Mouse (Mus musculus) intestine, embryonic 14.5 days (tissue): ENCODE results near the gene Psip1. TPM values are rescaled to one million over a fixed set of nuclear protein-coding genes. Genes with fewer than 3 reads are reported as not detected.
A peak's percentile ranks its signal among the peaks of the same experiment; 100 is the strongest.

Experiments
- ATAC-seq: fragments of 200-750 bp; cut with Nextera tagmentation; replicated peaks from 2 replicates; pipeline ENCODE4 v1.8.0; 2017; ENCODE audit warnings: low read depth, moderate number of reproducible peaks, moderate TSS enrichment, moderate library complexity; ENCODE audit not compliant: low FRiP score, low TSS enrichment
- DNase-seq: peaks from one replicate; pipeline ENCODE4 v3.0.0-alpha.2; 2018; ENCODE audit warnings: low spot score
- H3K27ac ChIP-seq: fragments of 300-500 bp; sonication (generic); 2 replicates; pipeline ENCODE4 v1.5.1; 2014; ENCODE audit warnings: low read depth, mild to moderate bottlenecking, control low read depth
- H3K27me3 ChIP-seq: fragments of 300-500 bp; sonication (generic); replicated peaks from 2 replicates; pipeline ENCODE4 v1.6.1; 2014; ENCODE audit warnings: low read length, control low read depth; ENCODE audit not compliant: control insufficient read depth, insufficient read depth
- H3K36me3 ChIP-seq: fragments of 300-500 bp; sonication (generic); 2 replicates; pipeline ENCODE4 v1.6.1; 2014; ENCODE audit warnings: low read length, control low read depth; ENCODE audit not compliant: control insufficient read depth, insufficient read depth
- H3K4me1 ChIP-seq: fragments of 300-500 bp; sonication (generic); replicated peaks from 2 replicates; pipeline ENCODE4 v1.6.1; 2014; ENCODE audit warnings: low read length, control low read depth, mixed read lengths; ENCODE audit not compliant: control insufficient read depth, insufficient read depth
- H3K4me2 ChIP-seq: fragments of 300-500 bp; sonication (generic); 2 replicates; pipeline ENCODE4 v1.6.1; 2014; ENCODE audit warnings: low read length
- H3K4me3 ChIP-seq: fragments of 300-500 bp; sonication (generic); 2 replicates; pipeline ENCODE4 v1.5.1; 2014; ENCODE audit warnings: low read depth, low read length, control low read depth, mixed read lengths
- H3K9ac ChIP-seq: fragments of 300-500 bp; sonication (generic); 2 replicates; pipeline ENCODE4 v1.6.1; 2014; ENCODE audit warnings: mild to moderate bottlenecking, low read length
- H3K9me3 ChIP-seq: fragments of 300-500 bp; sonication (generic); 2 replicates; pipeline ENCODE4 v1.6.1; 2016; ENCODE audit warnings: low read length, control low read depth; ENCODE audit not compliant: control insufficient read depth
- WGBS: fragments of 180-500 bp; shearing (Covaris S2); extraction: QIAGEN DNeasy Blood & Tissue Kit; methylation state at CpG from one replicate; pipeline ENCODE4 v1.1.7; 2014; 5-methylcytosine and 5-hydroxymethylcytosine counted together
- polyA plus RNA-seq: library from polyadenylated mRNA; unstranded; fragments of >200 nt; fragmentation: Nextera tagmentation; extraction: Ambion mirVana; gene quantifications from 2 replicates; pipeline ENCODE4 v1.2.1, GENCODE M21; 2014

Gene Psip1
- polyA plus RNA-seq, 1 experiment from 2014 or later = 123 TPM

- Histone ChIP-seq H3K36me3 (peaks cover 43% of the 10 kb centered on the region), H3K9me3 (no peaks in the 10 kb centered on the region), H3K4me1 (peaks cover 8% of the 10 kb centered on the region), H3K9ac (no peak overlapping the region), H3K4me2 (no peak overlapping the region), H3K4me3 (no peak overlapping the region), H3K27me3 (no peaks in the 10 kb centered on the region), H3K27ac (no peak overlapping the region)
- no peak for ATAC-seq
- WGBS = 96% methylated on average over 6 of the region's 6 CpGs
- no peak for DNase-seq
Observed at GRCm38 (mm10) chr4:83423641-83424040, 62.6 kb downstream of the Psip1 start.

GRCm38 (mm10) chr4:83418781-83419180, 67.5 kb downstream of the Psip1 start:
- WGBS = 68% methylated on average over 2 of the region's 2 CpGs
- no peaks in the 10 kb centered on the region for H3K9me3 ChIP-seq
- peak overlapping the region; percentile 60 for H3K4me3 ChIP-seq
- no peak overlapping the region for H3K27ac ChIP-seq
- DNase-seq (no peak), ATAC-seq (no peak)
- peaks cover 18% of the 10 kb centered on the region for H3K36me3 ChIP-seq
- H3K27me3 ChIP-seq = no peaks in the 10 kb centered on the region
- peaks cover 10% of the 10 kb centered on the region for H3K4me1 ChIP-seq
- peak overlapping the region; percentile 66 for H3K9ac ChIP-seq
- H3K4me2 ChIP-seq = peak overlapping the region; percentile 87

- peak overlapping the region; percentile 34 for H3K27ac ChIP-seq
- H3K9ac ChIP-seq = peak overlapping the region; percentile 66
- peaks cover 8% of the 10 kb centered on the region; the same call in 1 of the 2 replicates for H3K36me3 ChIP-seq
- H3K9me3 ChIP-seq = no peaks in the 10 kb centered on the region
- under 1% methylated on average over 30 of the region's 30 CpGs for WGBS
- peak overlapping the region; percentile 60 for H3K4me3 ChIP-seq
- ATAC-seq = peak; percentile 60
- peaks cover 10% of the 10 kb centered on the region for H3K4me1 ChIP-seq
- H3K27me3 ChIP-seq = no peaks in the 10 kb centered on the region
- DNase-seq = no peak
- peak overlapping the region; percentile 87 for H3K4me2 ChIP-seq
Observed at GRCm38 (mm10) chr4:83417820-83418186, 68.5 kb downstream of the Psip1 start.

GRCm38 (mm10) chr4:83417160-83417819, 69.0 kb downstream of the Psip1 start, which contains the start of gene Snapc3:
Gene Snapc3 (plus strand): TSS chr4:83417724.
- WGBS = under 1% methylated on average over 41 of the region's 41 CpGs
- peak within 1 kb of the TSS; percentile 81 for H3K27ac ChIP-seq
- ATAC-seq (peak; percentile 99), DNase-seq (peak; percentile 96)
- H3K9ac ChIP-seq = peak within 1 kb of the TSS; percentile 66
- H3K4me1 ChIP-seq = peaks cover 10% of the 10 kb centered on the region
- H3K4me3 ChIP-seq = peak within 1 kb of the TSS; percentile 60
- H3K9me3 ChIP-seq = no peaks in the 10 kb centered on the region
- peaks cover 5% of the 10 kb centered on the region; the same call in 1 of the 2 replicates for H3K36me3 ChIP-seq
- H3K27me3 ChIP-seq = no peaks in the 10 kb centered on the region
- H3K4me2 ChIP-seq = peak within 1 kb of the TSS; percentile 87

- ATAC-seq = no peak
- Histone ChIP-seq H3K36me3 (no peaks in the 10 kb centered on the region), H3K4me2 (no peak overlapping the region), H3K9me3 (no peaks in the 10 kb centered on the region), H3K27me3 (no peaks in the 10 kb centered on the region), H3K27ac (no peak overlapping the region), H3K4me3 (no peak overlapping the region), H3K4me1 (peaks cover 7% of the 10 kb centered on the region), H3K9ac (no peak overlapping the region)
- no peak for DNase-seq
- 81% methylated on average over 5 of the region's 5 CpGs for WGBS
Observed at GRCm38 (mm10) chr4:83414241-83414824, 71.9 kb downstream of the Psip1 start.

GRCm38 (mm10) chr4:83412060-83412459, 74.2 kb downstream of the Psip1 start:
- Histone ChIP-seq H3K27ac (no peak overlapping the region), H3K36me3 (no peaks in the 10 kb centered on the region), H3K4me3 (no peak overlapping the region), H3K27me3 (no peaks in the 10 kb centered on the region), H3K9me3 (peaks cover 12% of the 10 kb centered on the region; the same call in 1 of the 2 replicates), H3K4me2 (no peak overlapping the region), H3K9ac (no peak overlapping the region), H3K4me1 (no peaks in the 10 kb centered on the region; the same call in 1 of the 2 replicates)
- 72% methylated on average over 3 of the region's 3 CpGs for WGBS
- ATAC-seq (no peak), DNase-seq (no peak)

GRCm38 (mm10) chr4:83409867-83410505, 76.3 kb downstream of the Psip1 start:
- Histone ChIP-seq H3K4me1 (no peaks in the 10 kb centered on the region), H3K4me3 (no peak overlapping the region), H3K9me3 (peaks cover 12% of the 10 kb centered on the region; the same call in 1 of the 2 replicates), H3K27me3 (no peaks in the 10 kb centered on the region), H3K9ac (no peak overlapping the region), H3K36me3 (no peaks in the 10 kb centered on the region), H3K4me2 (no peak overlapping the region), H3K27ac (no peak overlapping the region)
- ATAC-seq (no peak), DNase-seq (no peak)
- WGBS = 91% methylated on average over 4 of the region's 4 CpGs

- no peaks in the 10 kb centered on the region for H3K4me1 ChIP-seq
- H3K27ac ChIP-seq = no peak overlapping the region
- WGBS = 94% methylated on average over 6 of the region's 6 CpGs
- no peak for DNase-seq
- H3K9ac ChIP-seq = no peak overlapping the region
- H3K36me3 ChIP-seq = no peaks in the 10 kb centered on the region
- no peak overlapping the region for H3K4me3 ChIP-seq
- ATAC-seq = no peak
- H3K4me2 ChIP-seq = no peak overlapping the region
- H3K9me3 ChIP-seq = peaks cover 21% of the 10 kb centered on the region
- no peaks in the 10 kb centered on the region for H3K27me3 ChIP-seq
Observed at GRCm38 (mm10) chr4:83407688-83408087, 78.6 kb downstream of the Psip1 start.
